Comparison of ENCODE assay signal across 9 mouse cellular contexts in genomic region chr5:112237866-112238570, GRCm38 (mm10). TPM values are rescaled to one million over a fixed set of nuclear protein-coding genes. Genes with fewer than 3 reads are reported as not detected.
DNase-seq lines count a peak whose midpoint lies in the region; ATAC-seq and TF ChIP-seq lines count a peak whose summit lies in the region.
"Had no signal": no experiment of that assay in that cellular context is flagged by ENCODE, and none has a peak within 500 bp of the region (broad histone marks: within the 10 kb centered on the region; RNA-seq: fewer than 3 reads in every experiment).

No protein-coding gene starts in this region.

- H3K4me1 ChIP-seq in hindbrain, embryonic 10.5 days (replicated peaks), result peaks cover 69% of the 10 kb centered on the region
- H3K4me1 ChIP-seq in limb, embryonic 14.5 days (ENCODE audit: control insufficient read depth, insufficient read depth, low read length), result peaks cover 4% of the 10 kb centered on the region; the same call in 1 of the 2 replicates

- no peak overlapping the region for H3K4me3 ChIP-seq in layer of hippocampus, adult 2 months
- peak overlapping the region; percentile 40 for H3K4me3 ChIP-seq in hindbrain, embryonic 10.5 days
- H3K4me3 ChIP-seq in limb, embryonic 14.5 days (replicated peaks; ENCODE audit: low read length), result no peak overlapping the region

- peak overlapping the region; percentile 34; the same call in 1 of the 2 replicates for H3K9ac ChIP-seq in limb, embryonic 14.5 days (ENCODE audit: low read depth, low read length, severe bottlenecking)

- DNase-seq in layer of hippocampus, adult 2 months (ENCODE audit: low spot score in 2 of 2), result no peak
- no peak for DNase-seq in layer of hippocampus, postnatal 36 days
- no peak for DNase-seq in hindbrain, embryonic 10.5 days (ENCODE audit: low spot score)
- no peak for DNase-seq in limb, embryonic 14.5 days (ENCODE audit: low spot score)
- DNase-seq in retina, postnatal 1 day, result peak; percentile 86
- DNase-seq in right cerebral cortex, postnatal 4 days, result no peak
- no peak for DNase-seq in cerebellum, postnatal 36 days
- no peak for DNase-seq in cerebellum, adult 11-12 months

- no peaks in the 10 kb centered on the region for H3K9me3 ChIP-seq in hindbrain, embryonic 10.5 days
- no peaks in the 10 kb centered on the region for H3K9me3 ChIP-seq in limb, embryonic 14.5 days (ENCODE audit: control insufficient read depth, low read length)

- peaks cover 7% of the 10 kb centered on the region; the same call in 1 of the 2 replicates for H3K27me3 ChIP-seq in hindbrain, embryonic 10.5 days (ENCODE audit: insufficient read depth, poor library complexity, severe bottlenecking)
- H3K27me3 ChIP-seq in limb, embryonic 14.5 days (ENCODE audit: control insufficient read depth, insufficient read depth, low read length), result peaks cover 9% of the 10 kb centered on the region; the same call in 1 of the 2 replicates

- TF ChIP-seq POLR2A in limb, embryonic 14.5 days (IDR thresholded peaks at IDR 0.05; ENCODE audit: borderline replicate concordance, extremely low read depth, insufficient read depth, insufficient read length), result no peak

- H3K4me2 ChIP-seq in limb, embryonic 14.5 days (replicated peaks; ENCODE audit: low read depth, low read length, severe bottlenecking), result no peak overlapping the region
- H3K4me2 ChIP-seq: liver, embryonic 11.5 days had no signal

- no peak for TF ChIP-seq CTCF in layer of hippocampus, adult 2 months (conservative IDR thresholded peaks at IDR 0.05)

- no peak for ATAC-seq in limb, embryonic 14.5 days (ENCODE audit: low FRiP score, low read depth)

- 42% methylated on average over 9 of the region's 9 CpGs for WGBS in hindbrain, embryonic 10.5 days
- WGBS in limb, embryonic 14.5 days, result 58% methylated on average over 8 of the region's 9 CpGs

- peak overlapping the region; percentile 84 for H3K27ac ChIP-seq in layer of hippocampus, adult 2 months
- H3K27ac ChIP-seq in hindbrain, embryonic 10.5 days, result peak overlapping the region; percentile 96
- no peak overlapping the region for H3K27ac ChIP-seq in limb, embryonic 14.5 days (replicated peaks; ENCODE audit: low read depth, low read length)

- H3K36me3 ChIP-seq in hindbrain, embryonic 10.5 days, result no peaks in the 10 kb centered on the region
- H3K36me3 ChIP-seq in limb, embryonic 14.5 days (ENCODE audit: control insufficient read depth, insufficient read depth, low read length), result no peaks in the 10 kb centered on the region

RNA-seq across cellular contexts. Expression of gene Cryba4, which starts 14.3 kb away (rescaled TPM):
- total RNA-seq in layer of hippocampus, adult 2 months (2021), result 1 to 10 TPM; 1.0 to 1.5 TPM
- total RNA-seq in layer of hippocampus, postnatal 36 days (2021), result under 1 TPM in 1 of 2 experiments, not detected in 1; 0.97 TPM
- 0.35 and 1.4 TPM in 2 replicates for polyA plus RNA-seq in hindbrain, embryonic 10.5 days (2016; fragmentation: Nextera tagmentation; extraction: Ambion mirVana)
- polyA plus RNA-seq in limb, embryonic 14.5 days (2012; rRNA removed), result 1.2 and 2.3 TPM in 2 replicates
- polyA plus RNA-seq in limb, embryonic 14.5 days (2014; fragmentation: Nextera tagmentation; extraction: Ambion mirVana), result 1.8 and 2.1 TPM in 2 replicates

RNA-seq across cellular contexts. Expression of gene Crybb1, which starts 17.6 kb away (rescaled TPM):
- 1 to 10 TPM; 6.4 to 7.8 TPM for total RNA-seq in layer of hippocampus, adult 2 months (2021)
- total RNA-seq in layer of hippocampus, postnatal 36 days (2021), result 1 to 10 TPM; 4.9 to 6.6 TPM
- 0.19 and 0.42 TPM in 2 replicates for polyA plus RNA-seq in hindbrain, embryonic 10.5 days (2016; fragmentation: Nextera tagmentation; extraction: Ambion mirVana)
- polyA plus RNA-seq in limb, embryonic 14.5 days (2012; rRNA removed), result 0.50 and 0.54 TPM in 2 replicates
- polyA plus RNA-seq in limb, embryonic 14.5 days (2014; fragmentation: Nextera tagmentation; extraction: Ambion mirVana), result 1.9 and 2.2 TPM in 2 replicates

RNA-seq across cellular contexts. Expression of gene Tpst2, which starts 38.5 kb away (rescaled TPM):
- total RNA-seq in layer of hippocampus, adult 2 months (2021), result 10 to 100 TPM; 45.3 to 45.4 TPM
- total RNA-seq in layer of hippocampus, postnatal 36 days (2021), result 10 to 100 TPM; 37.1 to 43.4 TPM
- 37.2 and 40.9 TPM in 2 replicates for polyA plus RNA-seq in hindbrain, embryonic 10.5 days (2016; fragmentation: Nextera tagmentation; extraction: Ambion mirVana)
- polyA plus RNA-seq in limb, embryonic 14.5 days (2012; rRNA removed), result 37.0 and 41.4 TPM in 2 replicates
- 39.7 and 46.5 TPM in 2 replicates for polyA plus RNA-seq in limb, embryonic 14.5 days (2014; fragmentation: Nextera tagmentation; extraction: Ambion mirVana)
